Mouse (Mus musculus): ENCODE data around the gene Tnfaip8l1. TPM values are rescaled to one million over a fixed set of nuclear protein-coding genes. Genes with fewer than 3 reads are reported as not detected.
A peak's percentile ranks its signal among the peaks of the same experiment; 100 is the strongest.

Gene Tnfaip8l1
- polyA plus RNA-seq, 1 experiment from 2014 or later, result 11.9 TPM

- no peaks in the 10 kb centered on the region for H3K36me3 ChIP-seq
- WGBS, result 67% methylated on average over 13 of the region's 13 CpGs
- ATAC-seq, result no peak
- peaks cover 19% of the 10 kb centered on the region for H3K4me1 ChIP-seq (replicated peaks)
- H3K9ac ChIP-seq, result peak overlapping the region; percentile 83
- no peak overlapping the region for H3K27ac ChIP-seq
- no peaks in the 10 kb centered on the region for H3K9me3 ChIP-seq
- peak overlapping the region; percentile 88 for H3K4me3 ChIP-seq (replicated peaks)
- no peaks in the 10 kb centered on the region for H3K27me3 ChIP-seq (replicated peaks)
- peak overlapping the region; percentile 79 for H3K4me2 ChIP-seq (replicated peaks)
Measured at GRCm38 (mm10) chr17:56217670-56218069, 55.4 kb downstream of the Tnfaip8l1 start.

- Histone ChIP-seq H3K4me2 (replicated peaks) (peak within 1 kb of the TSS; percentile 79), H3K27me3 (replicated peaks) (no peaks in the 10 kb centered on the region), H3K36me3 (no peaks in the 10 kb centered on the region), H3K27ac (peak within 1 kb of the TSS; percentile 89), H3K4me1 (replicated peaks) (peaks cover 19% of the 10 kb centered on the region), H3K9me3 (no peaks in the 10 kb centered on the region), H3K9ac (peak within 1 kb of the TSS; percentile 83), H3K4me3 (replicated peaks) (peak within 1 kb of the TSS; percentile 88)
- under 1% methylated on average over 77 of the region's 78 CpGs for WGBS
- ATAC-seq, result peak; percentile 99
Measured at GRCm38 (mm10) chr17:56218377-56219191, 56.3 kb downstream of the Tnfaip8l1 start, which contains the start of gene Dpp9. Gene Dpp9 (minus strand): TSS chr17:56218905.

GRCm38 (mm10) chr17:56219251-56219650, 57.0 kb downstream of the Tnfaip8l1 start:
- Histone ChIP-seq H3K36me3 (no peaks in the 10 kb centered on the region), H3K4me1 (replicated peaks) (peaks cover 16% of the 10 kb centered on the region), H3K27ac (peak overlapping the region; percentile 67), H3K27me3 (replicated peaks) (no peaks in the 10 kb centered on the region), H3K9me3 (no peaks in the 10 kb centered on the region), H3K4me3 (replicated peaks) (peak overlapping the region; percentile 88), H3K9ac (peak overlapping the region; percentile 83), H3K4me2 (replicated peaks) (peak overlapping the region; percentile 63)
- no peak; the same call in 1 of the 2 replicates for ATAC-seq
- WGBS, result 38% methylated on average over 12 of the region's 12 CpGs

GRCm38 (mm10) chr17:56219805-56220204, 57.5 kb downstream of the Tnfaip8l1 start:
- H3K9me3 ChIP-seq, result no peaks in the 10 kb centered on the region
- no peak overlapping the region for H3K4me3 ChIP-seq (replicated peaks)
- H3K4me2 ChIP-seq (replicated peaks), result no peak overlapping the region; the same call in 1 of the 2 replicates
- H3K27me3 ChIP-seq (replicated peaks), result no peaks in the 10 kb centered on the region
- H3K36me3 ChIP-seq, result no peaks in the 10 kb centered on the region
- H3K4me1 ChIP-seq (replicated peaks), result peaks cover 16% of the 10 kb centered on the region
- 40% methylated on average over 3 of the region's 3 CpGs for WGBS
- H3K27ac ChIP-seq, result no peak overlapping the region
- ATAC-seq, result no peak
- no peak overlapping the region for H3K9ac ChIP-seq

Other genes starting within 250 kb of the Tnfaip8l1 start
- 3.5 and 4.4 TPM in 2 replicates for gene Zfp119b, start 213.0 kb upstream of the Tnfaip8l1 start, polyA plus RNA-seq (2015; fragmentation: Nextera tagmentation; extraction: Ambion mirVana)
- 2.8 and 3.2 TPM in 2 replicates for gene Ebi3, start 209.8 kb upstream of the Tnfaip8l1 start, polyA plus RNA-seq (2015; fragmentation: Nextera tagmentation; extraction: Ambion mirVana)
- 21.0 and 21.4 TPM in 2 replicates for gene Yju2, start 203.4 kb upstream of the Tnfaip8l1 start, polyA plus RNA-seq (2015; fragmentation: Nextera tagmentation; extraction: Ambion mirVana)
- gene Shd, start 192.0 kb upstream of the Tnfaip8l1 start, polyA plus RNA-seq (2015; fragmentation: Nextera tagmentation; extraction: Ambion mirVana), result 9.0 and 9.4 TPM in 2 replicates
- 8.9 and 11.5 TPM in 2 replicates for gene Fsd1, start 176.0 kb upstream of the Tnfaip8l1 start, polyA plus RNA-seq (2015; fragmentation: Nextera tagmentation; extraction: Ambion mirVana)
- 40.3 and 45.8 TPM in 2 replicates for gene Stap2, start 156.9 kb upstream of the Tnfaip8l1 start, polyA plus RNA-seq (2015; fragmentation: Nextera tagmentation; extraction: Ambion mirVana)
- gene Mpnd, start 156.8 kb upstream of the Tnfaip8l1 start, polyA plus RNA-seq (2015; fragmentation: Nextera tagmentation; extraction: Ambion mirVana), result 86.3 and 95.3 TPM in 2 replicates
- 124 TPM in 2 replicates for gene Sh3gl1, start 125.8 kb upstream of the Tnfaip8l1 start, polyA plus RNA-seq (2015; fragmentation: Nextera tagmentation; extraction: Ambion mirVana)
- gene Chaf1a, start 122.0 kb upstream of the Tnfaip8l1 start, polyA plus RNA-seq (2015; fragmentation: Nextera tagmentation; extraction: Ambion mirVana), result 21.4 and 22.4 TPM in 2 replicates
- gene Ubxn6, start 87.4 kb upstream of the Tnfaip8l1 start, polyA plus RNA-seq (2015; fragmentation: Nextera tagmentation; extraction: Ambion mirVana), result 29.9 and 35.1 TPM in 2 replicates
- 85.7 and 86.9 TPM in 2 replicates for gene Hdgfl2, start 82.8 kb upstream of the Tnfaip8l1 start, polyA plus RNA-seq (2015; fragmentation: Nextera tagmentation; extraction: Ambion mirVana)
- 0.03 and 0.14 TPM in 2 replicates for gene Plin4, start 52.7 kb upstream of the Tnfaip8l1 start, polyA plus RNA-seq (2015; fragmentation: Nextera tagmentation; extraction: Ambion mirVana)
- gene Plin5, start 44.9 kb upstream of the Tnfaip8l1 start, polyA plus RNA-seq (2015; fragmentation: Nextera tagmentation; extraction: Ambion mirVana), result 0.52 and 0.85 TPM in 2 replicates
- 0.15 and 0.33 TPM in 2 replicates for gene Lrg1, start 40.5 kb upstream of the Tnfaip8l1 start, polyA plus RNA-seq (2015; fragmentation: Nextera tagmentation; extraction: Ambion mirVana)
- 1.4 TPM in 2 replicates for gene Sema6b, start 22.1 kb upstream of the Tnfaip8l1 start, polyA plus RNA-seq (2015; fragmentation: Nextera tagmentation; extraction: Ambion mirVana)
- 105 and 127 TPM in 2 replicates for gene Mydgf, start 21.4 kb downstream of the Tnfaip8l1 start, polyA plus RNA-seq (2015; fragmentation: Nextera tagmentation; extraction: Ambion mirVana)
- gene Dpp9, start 56.4 kb downstream of the Tnfaip8l1 start, polyA plus RNA-seq (2015; fragmentation: Nextera tagmentation; extraction: Ambion mirVana), result 32.8 and 35.0 TPM in 2 replicates
- 12.5 and 12.8 TPM in 2 replicates for gene Fem1a, start 94.3 kb downstream of the Tnfaip8l1 start, polyA plus RNA-seq (2015; fragmentation: Nextera tagmentation; extraction: Ambion mirVana)
- gene Ticam1, start 114.3 kb downstream of the Tnfaip8l1 start, polyA plus RNA-seq (2015; fragmentation: Nextera tagmentation; extraction: Ambion mirVana), result 11.3 and 13.3 TPM in 2 replicates
- gene Plin3, start 130.4 kb downstream of the Tnfaip8l1 start, polyA plus RNA-seq (2015; fragmentation: Nextera tagmentation; extraction: Ambion mirVana), result 153 and 195 TPM in 2 replicates
- not detected in 2 replicates for gene Arrdc5, start 137.8 kb downstream of the Tnfaip8l1 start, polyA plus RNA-seq (2015; fragmentation: Nextera tagmentation; extraction: Ambion mirVana)
- gene Uhrf1, start 140.8 kb downstream of the Tnfaip8l1 start, polyA plus RNA-seq (2015; fragmentation: Nextera tagmentation; extraction: Ambion mirVana), result 124 and 125 TPM in 2 replicates
- 25.1 and 27.5 TPM in 2 replicates for gene Kdm4b, start 163.6 kb downstream of the Tnfaip8l1 start, polyA plus RNA-seq (2015; fragmentation: Nextera tagmentation; extraction: Ambion mirVana)

All from intestine, embryonic 15.5 days (tissue).